9 mouse cellular contexts compared by ENCODE assay signal in genomic region chr19:59388399-59388798, GRCm38 (mm10). TPM values are rescaled to one million over a fixed set of nuclear protein-coding genes. Genes with fewer than 3 reads are reported as not detected.
DNase-seq lines count a peak whose midpoint lies in the region; ATAC-seq lines count a peak whose summit lies in the region.
"Had no signal": no experiment of that assay in that cellular context is flagged by ENCODE, and none has a peak within 500 bp of the region (broad histone marks: within the 10 kb centered on the region; RNA-seq: fewer than 3 reads in every experiment).

No protein-coding gene starts in this region.

- ATAC-seq in heart, embryonic 13.5 days (ENCODE audit: extremely low read depth, insufficient number of reproducible peaks, low FRiP score, low TSS enrichment) = no peak
- no peak for ATAC-seq in embryonic facial prominence, embryonic 13.5 days (ENCODE audit: insufficient number of reproducible peaks, insufficient read depth, low FRiP score, low TSS enrichment, low read depth)
- ATAC-seq in neural tube, embryonic 13.5 days (ENCODE audit: low read depth) = no peak

- peaks cover 68% of the 10 kb centered on the region for H3K27me3 ChIP-seq in heart, embryonic 13.5 days (replicated peaks)
- peaks cover 10% of the 10 kb centered on the region for H3K27me3 ChIP-seq in embryonic facial prominence, embryonic 13.5 days
- peaks cover 37% of the 10 kb centered on the region for H3K27me3 ChIP-seq in neural tube, embryonic 13.5 days

- intact Hi-C loops in heart, postnatal 14 days (cut with DNase I) = no loop called here

- DNase-seq in heart, postnatal 14 days = no peak
- DNase-seq in layer of hippocampus, adult 18-20 months (ENCODE audit: low spot score in 2 of 2) = peak; percentile 7 to 41
- no peak for DNase-seq in B cell, adult 2 months
- DNase-seq in cerebellum, adult 8-10 months = no peak
- no peak for DNase-seq in MN1 (ENCODE audit: low spot score)
- DNase-seq: liver, embryonic 13.5 days had no signal

- no peak overlapping the region for H3K27ac ChIP-seq in heart, embryonic 13.5 days (replicated peaks)
- no peak overlapping the region for H3K27ac ChIP-seq in embryonic facial prominence, embryonic 13.5 days
- H3K27ac ChIP-seq in neural tube, embryonic 13.5 days (replicated peaks) = no peak overlapping the region
- H3K27ac ChIP-seq: liver, embryonic 13.5 days had no signal

- H3K4me2 ChIP-seq in heart, embryonic 13.5 days = peak overlapping the region; percentile 54
- H3K4me2 ChIP-seq in embryonic facial prominence, embryonic 13.5 days = peak overlapping the region; percentile 48
- H3K4me2 ChIP-seq in neural tube, embryonic 13.5 days = peak overlapping the region; percentile 18; the same call in 1 of the 2 replicates

- H3K9me3 ChIP-seq in heart, embryonic 13.5 days = no peaks in the 10 kb centered on the region
- no peaks in the 10 kb centered on the region for H3K9me3 ChIP-seq in embryonic facial prominence, embryonic 13.5 days
- no peaks in the 10 kb centered on the region for H3K9me3 ChIP-seq in neural tube, embryonic 13.5 days
- H3K9me3 ChIP-seq: liver, embryonic 13.5 days had no signal

- no peaks in the 10 kb centered on the region; the same call in 1 of the 2 replicates for H3K4me1 ChIP-seq in heart, embryonic 13.5 days
- H3K4me1 ChIP-seq in embryonic facial prominence, embryonic 13.5 days = peaks cover 4% of the 10 kb centered on the region; the same call in 1 of the 2 replicates
- H3K4me1 ChIP-seq in neural tube, embryonic 13.5 days (replicated peaks) = peaks cover 11% of the 10 kb centered on the region

- 22% methylated on average over 5 of the region's 5 CpGs for WGBS in heart, embryonic 13.5 days
- WGBS in embryonic facial prominence, embryonic 13.5 days = 6% methylated on average over 5 of the region's 5 CpGs
- WGBS in neural tube, embryonic 13.5 days = 13% methylated on average over 5 of the region's 5 CpGs

- no peaks in the 10 kb centered on the region for H3K36me3 ChIP-seq in heart, embryonic 13.5 days
- no peaks in the 10 kb centered on the region for H3K36me3 ChIP-seq in embryonic facial prominence, embryonic 13.5 days
- no peaks in the 10 kb centered on the region for H3K36me3 ChIP-seq in neural tube, embryonic 13.5 days
- H3K36me3 ChIP-seq: liver, embryonic 13.5 days had no signal

- no peak overlapping the region for H3K4me3 ChIP-seq in heart, embryonic 13.5 days
- peak overlapping the region; percentile 27; the same call in 1 of the 2 replicates for H3K4me3 ChIP-seq in embryonic facial prominence, embryonic 13.5 days
- no peak overlapping the region for H3K4me3 ChIP-seq in neural tube, embryonic 13.5 days
- H3K4me3 ChIP-seq: liver, embryonic 13.5 days had no signal

- H3K9ac ChIP-seq in heart, embryonic 13.5 days = no peak overlapping the region
- no peak overlapping the region for H3K9ac ChIP-seq in embryonic facial prominence, embryonic 13.5 days
- H3K9ac ChIP-seq in neural tube, embryonic 13.5 days = no peak overlapping the region
- H3K9ac ChIP-seq: liver, embryonic 13.5 days had no signal

RNA-seq across cellular contexts. Expression of gene Pdzd8, which starts 42.8 kb away (rescaled TPM):
- polyA plus RNA-seq in heart, embryonic 13.5 days (2015; fragmentation: Nextera tagmentation; extraction: Ambion mirVana) = 6.4 and 7.0 TPM in 2 replicates
- total RNA-seq in heart, postnatal 14 days (2021) = 10 to 100 TPM; 25.6 to 26.5 TPM
- 11.4 and 13.2 TPM in 2 replicates for polyA plus RNA-seq in embryonic facial prominence, embryonic 13.5 days (2015; fragmentation: Nextera tagmentation; extraction: Ambion mirVana)
- total RNA-seq in layer of hippocampus, adult 18-20 months (2021) = 10 to 100 TPM; 49.7 to 52.6 TPM
- polyA plus RNA-seq in neural tube, embryonic 13.5 days (2015; fragmentation: Nextera tagmentation; extraction: Ambion mirVana) = 10.4 and 10.9 TPM in 2 replicates

Comparison
In these comparisons a context has a peak if more than half of its experiments do, and no peak if none do; other contexts are left out.
1. DNase-seq: peak in layer of hippocampus, adult 18-20 months (2 of 2); none in heart, postnatal 14 days (0 of 2), B cell, adult 2 months (0 of 2), cerebellum, adult 8-10 months (single experiment) and MN1 (single experiment).
2. Peak in every context shown above with its lines, with median percentiles within 50 percentile points of each other: H3K4me2 ChIP-seq.